Mouse (Mus musculus) embryo, embryonic 9.5 days (tissue): ENCODE results near the gene Ptprs.
"Not testable (repeated sequence)": the region's sequence is repeated elsewhere in the genome, so short reads cannot be mapped to it uniquely, and the experiment has no call there.

ENCODE experiments used
- DNase-seq: peaks from one replicate; pipeline ENCODE4 v3.0.0-alpha.2; 2017; ENCODE audit errors: extremely low spot score

Gene Ptprs

GRCm38 (mm10) chr17:56476402-56476752 is at the start of gene Ptprs:
TSS of gene Ptprs (minus strand) at chr17:56476483.
- DNase-seq, result peak; percentile 93

- no peak for DNase-seq
These were observed 48.7 kb upstream of the Ptprs start for GRCm38 (mm10) chr17:56524943-56525342.

GRCm38 (mm10) chr17:56522744-56523143 is 46.5 kb upstream of the Ptprs start:
- DNase-seq, result no peak

GRCm38 (mm10) chr17:56515690-56516410 is 39.6 kb upstream of the Ptprs start:
- DNase-seq, result no peak

- no peak for DNase-seq
These were observed 38.6 kb upstream of the Ptprs start for GRCm38 (mm10) chr17:56514916-56515315.

- no peak for DNase-seq
These were observed 38.0 kb upstream of the Ptprs start for GRCm38 (mm10) chr17:56514330-56514729.

GRCm38 (mm10) chr17:56512310-56512709 is 36.0 kb upstream of the Ptprs start, which contains the start of gene Znrf4:
TSS of gene Znrf4 (minus strand) at chr17:56512431.
- no peak for DNase-seq

- DNase-seq, result no peak
These were observed 35.4 kb upstream of the Ptprs start for GRCm38 (mm10) chr17:56511707-56512090.

- DNase-seq, result peak; percentile 33
These were observed 34.9 kb upstream of the Ptprs start for GRCm38 (mm10) chr17:56510970-56511706.

- DNase-seq, result no peak
These were observed 34.2 kb upstream of the Ptprs start for GRCm38 (mm10) chr17:56510473-56510969.

GRCm38 (mm10) chr17:56509707-56510472 is 33.6 kb upstream of the Ptprs start:
- peak; percentile 79 for DNase-seq

GRCm38 (mm10) chr17:56509021-56509640 is 32.8 kb upstream of the Ptprs start:
- no peak for DNase-seq

GRCm38 (mm10) chr17:56507161-56508068 is 31.1 kb upstream of the Ptprs start:
- DNase-seq, result peak; percentile 91

GRCm38 (mm10) chr17:56506417-56507065 is 30.3 kb upstream of the Ptprs start:
- no peak for DNase-seq

- no peak for DNase-seq
These were observed 29.1 kb upstream of the Ptprs start for GRCm38 (mm10) chr17:56505401-56505800.

- DNase-seq, result no peak
These were observed 26.2 kb upstream of the Ptprs start for GRCm38 (mm10) chr17:56502526-56502925.

GRCm38 (mm10) chr17:56501635-56502400 is 25.5 kb upstream of the Ptprs start:
- DNase-seq, result not testable (repeated sequence)

GRCm38 (mm10) chr17:56499229-56499628 is 22.9 kb upstream of the Ptprs start:
- no peak for DNase-seq

- DNase-seq, result no peak
These were observed 18.2 kb upstream of the Ptprs start for GRCm38 (mm10) chr17:56494480-56494879.
